Mouse (Mus musculus): ENCODE results near the gene Slc11a2.

GRCm38 (mm10) chr15:100355876-100356275, 69.0 kb downstream of the Slc11a2 start:
- TF ChIP-seq CTCF (IDR thresholded peaks at IDR 0.05; ENCODE audit: insufficient read depth, low read depth, low read length) (no peak), POLR2A (IDR thresholded peaks at IDR 0.05; ENCODE audit: insufficient read depth, low read depth, low read length) (no peak)

Data from olfactory bulb, adult 2 months (tissue).